Mouse (Mus musculus) G1E (cell line): ENCODE measurements around the gene Prdm5.

Experiments used
- CTCF ChIP-seq: IDR thresholded peaks from 2 replicates; pipeline ENCODE4 v1.5.1; 2012; ENCODE audit warnings: low read depth, low read length, inconsistent platforms, mixed read lengths
- GATA1 ChIP-seq: IDR thresholded peaks from 2 replicates; pipeline ENCODE4 v1.6.1; 2012; ENCODE audit warnings: borderline replicate concordance, low read length, inconsistent platforms, mixed read lengths
- TAL1 ChIP-seq: conservative IDR thresholded peaks from 2 replicates; pipeline ENCODE4 v1.6.1; 2012; ENCODE audit warnings: low read depth, low read length, inconsistent platforms, mixed read lengths

DNA sequence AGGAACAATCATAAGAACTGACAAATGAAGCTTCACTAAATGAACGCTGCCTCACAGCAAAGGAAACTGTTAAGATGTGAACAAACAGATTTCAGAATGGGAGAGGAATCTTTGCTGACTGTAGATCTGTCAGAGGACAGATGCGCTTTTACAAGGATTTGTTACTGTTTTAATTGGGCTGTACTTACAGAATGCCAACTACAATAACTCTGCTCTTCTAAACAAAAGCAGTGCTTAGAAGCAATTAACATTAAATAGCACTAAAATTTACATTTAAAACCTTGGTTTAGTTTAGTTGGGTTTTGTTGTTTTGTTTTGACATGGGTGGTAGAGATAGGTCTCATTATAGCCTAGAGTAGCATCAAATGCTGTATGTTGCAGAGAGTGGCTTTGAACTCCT, 14.3 kb upstream of the Prdm5 start:
- TF ChIP-seq CTCF, result no peak
- TF ChIP-seq GATA1, result no peak
- no peak for TF ChIP-seq TAL1
